29 mouse cellular contexts compared by ENCODE assay signal in the genomic region with DNA sequence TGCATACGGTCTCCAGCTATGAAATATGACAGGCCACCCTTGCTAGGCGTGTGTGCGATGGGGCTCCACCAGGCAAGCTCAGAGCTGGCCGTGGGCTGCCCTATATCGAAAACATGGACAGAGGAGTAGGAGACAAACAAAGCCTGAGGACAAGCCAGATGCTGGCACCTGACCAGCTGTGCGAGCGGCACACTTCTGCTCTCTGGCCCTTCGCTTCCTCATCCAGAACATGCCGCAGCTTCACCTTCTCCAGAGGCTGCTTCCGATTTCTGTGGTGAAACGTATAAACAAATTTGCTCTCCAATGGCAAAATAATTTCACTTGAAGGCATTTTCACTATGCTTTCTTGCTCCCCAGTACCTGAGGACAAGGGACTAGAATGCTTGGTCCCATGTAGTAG. TPM values are rescaled to one million over a fixed set of nuclear protein-coding genes. Genes with fewer than 3 reads are reported as not detected.
DNase-seq lines count a peak whose midpoint lies in the region; ATAC-seq and TF ChIP-seq lines count a peak whose summit lies in the region.
"Had no signal": no experiment of that assay in that cellular context is flagged by ENCODE, and none has a peak within 500 bp of the region (broad histone marks: within the 10 kb centered on the region; RNA-seq: fewer than 3 reads in every experiment).

No protein-coding gene starts in this region.

- no peaks in the 10 kb centered on the region for H3K36me3 ChIP-seq in limb, embryonic 13.5 days
- H3K36me3 ChIP-seq: G1E; heart, embryonic 10.5 days; heart, embryonic 15.5 days; hindbrain, embryonic 12.5 days; intestine, embryonic 15.5 days; lung, embryonic 15.5 days; midbrain, embryonic 13.5 days had no signal

- WGBS in limb, embryonic 13.5 days: 77% methylated on average over 11 of the region's 11 CpGs

- intact Hi-C loops in gastrocnemius, adult 2 months (cut with DNase I): loop anchor here (10.0 kb wide), 1 partner anchor 269 kb away; a partner anchor contains a TSS

- no peaks in the 10 kb centered on the region for H3K27me3 ChIP-seq in limb, embryonic 13.5 days
- H3K27me3 ChIP-seq: hindbrain, embryonic 12.5 days; intestine, embryonic 15.5 days; midbrain, embryonic 13.5 days had no signal

- no peaks in the 10 kb centered on the region for H3K9me3 ChIP-seq in limb, embryonic 13.5 days
- H3K9me3 ChIP-seq: G1E; heart, embryonic 10.5 days; heart, embryonic 15.5 days; hindbrain, embryonic 12.5 days; intestine, embryonic 15.5 days; lung, embryonic 15.5 days; midbrain, embryonic 13.5 days had no signal

- TF ChIP-seq CTCF in gastrocnemius, adult 2 months (IDR thresholded peaks at IDR 0.05): no peak

- H3K4me2 ChIP-seq in limb, embryonic 13.5 days (replicated peaks): no peak overlapping the region
- H3K4me2 ChIP-seq: heart, embryonic 15.5 days; hindbrain, embryonic 12.5 days; intestine, embryonic 15.5 days; lung, embryonic 15.5 days; midbrain, embryonic 13.5 days had no signal

- peak; percentile 33 for DNase-seq in gastrocnemius, adult 2 months
- DNase-seq in gastrocnemius, postnatal 25 days: no peak
- no peak for DNase-seq in right cerebral cortex, postnatal 36 days (ENCODE audit: low spot score in 2 of 2)
- DNase-seq in cerebellum, adult 8-10 months: no peak
- DNase-seq: adrenal gland, adult 8-10 months; cerebellum, adult 11 months; cerebellum, adult 9-11 months; heart, postnatal 36 days; kidney, adult 8-10 months; kidney, postnatal 4 days; left cerebral cortex, postnatal 4 days; lung, postnatal 36 days; right cerebral cortex, postnatal 14 days; thymus, adult 2 months; thymus, postnatal 36 days had no signal

- H3K9ac ChIP-seq in limb, embryonic 13.5 days: no peak overlapping the region
- H3K9ac ChIP-seq: heart, embryonic 15.5 days; hindbrain, embryonic 12.5 days; intestine, embryonic 15.5 days; liver, embryonic 14.5 days; lung, embryonic 15.5 days; midbrain, embryonic 13.5 days had no signal

- ATAC-seq in common myeloid progenitor, adult 5-6 weeks (replicated peaks; ENCODE audit: low read depth, poor library complexity, severe bottlenecking): peak; percentile 31; the same call in 1 of the 2 replicates
- no peak for ATAC-seq in limb, embryonic 13.5 days (ENCODE audit: low FRiP score, low read depth)
- ATAC-seq in monocyte, adult 5-6 weeks (replicated peaks; ENCODE audit: insufficient number of reproducible peaks, low FRiP score, low TSS enrichment, poor library complexity, severe bottlenecking): peak; percentile 47
- ATAC-seq: forebrain, embryonic 14.5 days; intestine, embryonic 15.5 days; midbrain, embryonic 13.5 days had no signal

- no peak overlapping the region for H3K4me3 ChIP-seq in gastrocnemius, adult 2 months
- H3K4me3 ChIP-seq in limb, embryonic 13.5 days: no peak overlapping the region
- H3K4me3 ChIP-seq: heart, embryonic 10.5 days; heart, embryonic 15.5 days; hindbrain, embryonic 12.5 days; intestine, embryonic 15.5 days; lung, embryonic 15.5 days; midbrain, embryonic 13.5 days had no signal

- H3K4me1 ChIP-seq in limb, embryonic 13.5 days: peaks cover 87% of the 10 kb centered on the region

- H3K27ac ChIP-seq in gastrocnemius, adult 2 months: no peak overlapping the region
- H3K27ac ChIP-seq in limb, embryonic 13.5 days: peak overlapping the region; percentile 93
- H3K27ac ChIP-seq: heart, embryonic 10.5 days; heart, embryonic 15.5 days; hindbrain, embryonic 12.5 days; hindbrain, postnatal 0 days; intestine, embryonic 15.5 days; kidney, postnatal 0 days; liver, embryonic 14.5 days; lung, embryonic 15.5 days; midbrain, embryonic 13.5 days had no signal

RNA-seq across cellular contexts. Expression of a gene that starts 13.1 kb away (rescaled TPM):
- total RNA-seq in gastrocnemius, adult 2 months (2021): under 1 TPM; 0.18 to 0.28 TPM
- under 1 TPM; 0.21 to 0.36 TPM for total RNA-seq in gastrocnemius, postnatal 25 days (2021)
- total RNA-seq in common myeloid progenitor, adult 5-6 weeks (2017): 27.1 and 36.6 TPM in 2 replicates
- 1.5 and 1.7 TPM in 2 replicates for polyA plus RNA-seq in limb, embryonic 13.5 days (2015; fragmentation: Nextera tagmentation; extraction: Ambion mirVana)
- 26.6 to 48.8 TPM (median 47.3 TPM) in 3 replicates for total RNA-seq in monocyte, adult 5-6 weeks (2017)
- polyA plus RNA-seq: G1E had no signal

RNA-seq across cellular contexts. Expression of a gene that starts 29.4 kb away (rescaled TPM):
- total RNA-seq in gastrocnemius, adult 2 months (2021): 10 to 100 TPM; 64.1 to 69.2 TPM
- total RNA-seq in gastrocnemius, postnatal 25 days (2021): 10 to 100 TPM; 61.8 to 62.6 TPM
- 1,680 and 1,841 TPM in 2 replicates for total RNA-seq in common myeloid progenitor, adult 5-6 weeks (2017)
- polyA plus RNA-seq in limb, embryonic 13.5 days (2015; fragmentation: Nextera tagmentation; extraction: Ambion mirVana): 422 and 433 TPM in 2 replicates
- total RNA-seq in monocyte, adult 5-6 weeks (2017): 218 to 284 TPM (median 219 TPM) in 3 replicates

Comparison
In these comparisons a context has a peak if more than half of its experiments do, and no peak if none do; other contexts are left out.
1. RNA of a gene that starts 13.1 kb away (total RNA-seq): 26.6 to 48.8 TPM in monocyte, adult 5-6 weeks and 27.1 to 36.6 TPM in common myeloid progenitor, adult 5-6 weeks; 0.21 to 0.36 TPM in gastrocnemius, postnatal 25 days and 0.18 to 0.28 TPM in gastrocnemius, adult 2 months; every median in the first group is over 10 times any median in the second.